Mouse (Mus musculus) mesoderm, embryonic 11.5 days (tissue): ENCODE data around the gene Ascc2.
"Not testable (repeated sequence)": the region's sequence is repeated elsewhere in the genome, so short reads cannot be mapped to it uniquely, and the experiment has no call there.

Experiments
- DNase-seq: peaks from one replicate; pipeline ENCODE4 v3.0.0-alpha.2; 2012; ENCODE audit warnings: low read depth, low spot score

Gene Ascc2

DNA sequence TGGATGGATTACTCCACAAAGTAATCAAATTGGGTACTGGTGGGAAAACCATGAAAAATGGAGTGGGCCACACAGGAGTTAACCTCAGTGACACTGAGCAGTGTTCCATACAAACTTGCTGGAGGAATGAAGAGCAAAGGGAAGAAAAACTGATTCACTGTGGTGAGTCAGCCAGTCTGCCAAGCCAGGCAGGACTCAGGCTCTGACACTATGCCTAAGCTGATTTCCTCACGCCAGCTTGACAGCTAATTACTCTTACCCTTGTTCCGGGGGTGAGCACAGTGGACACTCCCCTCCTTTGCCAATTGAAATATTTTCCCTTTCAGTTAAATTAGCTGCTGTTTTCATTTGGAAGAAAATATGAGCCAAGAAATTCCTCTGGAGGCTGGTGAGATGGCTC is 4.1 kb upstream of the Ascc2 start:
- no peak for DNase-seq

DNA sequence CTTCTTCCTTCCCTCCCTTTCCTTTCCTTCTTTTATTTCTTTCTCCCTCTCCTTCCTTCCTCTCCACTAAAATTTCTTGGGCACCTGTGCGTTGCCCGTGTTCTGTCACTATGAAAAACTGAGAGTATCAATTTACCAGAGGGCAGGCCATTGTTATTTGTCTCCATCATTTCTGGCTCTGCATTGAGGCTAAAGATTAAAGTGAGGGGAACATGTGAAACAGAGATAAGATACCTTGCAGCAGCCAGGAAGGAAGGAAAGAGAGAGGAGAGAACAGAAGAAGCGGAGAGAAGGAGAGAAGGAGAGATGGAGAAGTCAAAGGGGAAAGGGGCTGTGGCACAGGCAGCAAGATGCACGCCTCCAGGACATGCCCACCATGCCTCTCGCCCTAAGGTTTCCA is 3.2 kb upstream of the Ascc2 start:
- DNase-seq: no peak

DNA sequence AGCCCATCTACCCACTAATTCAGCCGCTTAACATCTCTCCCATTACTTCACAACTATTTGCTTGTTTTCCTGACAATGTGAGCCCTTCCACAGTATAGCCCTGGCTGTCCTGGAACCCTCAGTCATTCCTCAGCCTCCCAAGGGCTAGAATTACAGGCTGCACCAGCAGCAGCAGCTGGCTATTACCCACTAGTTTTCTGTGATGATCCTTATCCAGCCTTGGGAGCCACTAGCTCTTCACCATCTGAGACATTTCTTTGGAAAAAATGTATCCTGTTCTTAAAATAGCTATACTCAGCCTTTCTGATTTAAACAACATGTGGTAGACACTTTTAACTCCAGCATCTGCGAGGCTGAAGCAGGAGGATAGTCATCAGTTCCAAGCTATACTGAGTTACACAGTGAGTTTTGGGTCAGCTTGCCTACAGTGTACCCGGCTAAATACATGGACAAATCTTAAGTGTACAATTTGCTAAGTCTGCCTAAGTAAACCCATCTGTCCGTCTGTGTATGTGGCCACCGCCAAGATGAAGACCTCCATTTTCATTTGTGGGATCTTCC is 685 bp upstream of the Ascc2 start:
- DNase-seq: no peak

DNA sequence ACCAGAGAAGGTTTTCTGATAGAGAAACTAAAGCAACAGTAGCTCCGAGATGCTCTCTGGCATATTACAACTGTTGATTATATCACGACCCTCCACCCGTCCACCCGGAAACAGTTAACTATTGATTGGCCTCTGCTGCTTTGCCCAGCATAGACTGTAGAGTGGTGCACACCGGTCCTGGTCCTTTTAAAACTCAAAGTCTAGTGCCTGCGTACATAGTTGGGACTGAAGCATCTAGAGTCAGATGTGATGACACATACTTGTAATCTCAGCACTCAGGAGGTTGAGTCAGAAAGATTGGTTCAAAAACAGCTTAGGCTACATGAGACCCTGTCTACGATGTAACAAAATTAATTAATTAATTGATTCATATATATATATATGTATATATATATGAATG is 714 bp downstream of the Ascc2 start:
- no peak for DNase-seq

DNA sequence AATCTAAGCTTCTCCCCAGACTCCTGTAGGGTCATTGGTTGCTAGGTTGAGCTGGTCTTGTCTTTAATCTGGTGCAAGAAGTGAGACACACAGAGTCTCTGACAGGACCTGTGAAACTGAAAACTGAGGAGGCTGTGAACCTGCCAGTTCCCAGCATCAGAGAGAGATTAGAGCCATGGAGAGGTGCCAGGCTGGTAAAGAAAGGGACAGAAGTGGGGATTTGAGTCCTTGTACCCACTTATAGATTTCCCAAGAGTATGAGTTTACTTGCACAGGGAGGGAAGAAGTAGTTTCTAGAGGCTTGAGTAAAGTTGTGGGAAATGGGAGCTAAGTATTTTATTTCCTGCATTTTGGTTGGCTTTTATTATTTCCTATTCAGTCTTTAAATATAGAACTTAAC is 3.6 kb downstream of the Ascc2 start:
- DNase-seq: no peak

DNA sequence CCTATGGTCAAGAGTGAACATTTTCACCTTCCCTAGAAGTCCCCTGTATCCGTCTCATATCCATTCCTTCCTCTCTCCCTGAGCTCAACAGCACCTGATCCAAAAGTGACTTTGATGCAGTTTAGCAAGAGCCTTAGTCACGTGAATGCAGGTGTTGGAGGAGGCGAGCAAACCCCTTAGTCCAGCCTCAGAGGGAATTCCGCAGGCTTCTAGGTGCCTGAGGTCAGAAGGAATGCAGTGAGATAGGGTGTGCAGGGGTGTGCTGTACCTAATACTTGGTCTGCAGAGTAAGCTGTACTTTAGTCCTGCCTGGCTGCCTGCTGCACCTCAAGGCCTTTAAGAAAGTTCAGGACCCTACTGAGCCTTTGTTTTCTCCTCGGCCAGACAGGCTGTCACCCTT is 6.2 kb downstream of the Ascc2 start:
- no peak for DNase-seq

DNA sequence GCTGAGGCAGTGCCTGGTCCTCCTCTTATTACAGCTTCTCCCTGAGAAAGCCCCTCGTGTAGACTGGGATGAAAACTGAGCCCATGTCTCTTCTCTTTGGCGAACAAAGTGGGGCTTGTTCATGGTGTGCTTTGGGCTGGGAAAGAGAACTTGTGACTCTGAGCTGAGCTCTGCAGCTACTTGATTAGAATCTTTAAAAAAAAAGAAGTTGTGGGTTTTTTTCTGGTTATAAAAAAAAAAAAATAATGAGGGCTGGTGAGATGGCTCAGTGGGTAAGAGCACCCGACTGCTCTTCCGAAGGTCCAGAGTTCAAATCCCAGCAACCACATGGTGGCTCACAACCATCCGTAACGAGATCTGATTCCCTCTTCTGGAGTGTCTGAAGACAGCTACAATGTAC is 7.6 kb downstream of the Ascc2 start:
- DNase-seq: not testable (repeated sequence)

DNA sequence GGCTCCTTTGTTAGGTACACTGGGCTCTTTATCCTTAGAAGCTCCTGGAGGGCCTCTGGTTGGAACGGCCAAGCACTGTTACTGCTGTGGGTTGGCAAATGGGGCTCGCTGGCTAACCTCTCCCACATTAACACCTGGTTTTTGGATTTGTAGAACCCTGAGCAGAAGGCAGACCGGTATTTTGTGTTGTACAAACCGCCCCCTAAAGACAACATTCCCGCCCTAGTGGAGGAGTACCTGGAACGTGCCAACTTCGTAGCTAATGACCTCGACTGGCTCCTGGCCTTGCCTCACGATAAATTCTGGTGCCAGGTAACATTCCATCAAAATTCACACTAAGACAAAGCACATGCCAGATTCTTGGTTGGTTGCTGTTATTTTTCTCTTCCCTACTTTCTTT is 8.9 kb downstream of the Ascc2 start:
- DNase-seq: no peak

DNA sequence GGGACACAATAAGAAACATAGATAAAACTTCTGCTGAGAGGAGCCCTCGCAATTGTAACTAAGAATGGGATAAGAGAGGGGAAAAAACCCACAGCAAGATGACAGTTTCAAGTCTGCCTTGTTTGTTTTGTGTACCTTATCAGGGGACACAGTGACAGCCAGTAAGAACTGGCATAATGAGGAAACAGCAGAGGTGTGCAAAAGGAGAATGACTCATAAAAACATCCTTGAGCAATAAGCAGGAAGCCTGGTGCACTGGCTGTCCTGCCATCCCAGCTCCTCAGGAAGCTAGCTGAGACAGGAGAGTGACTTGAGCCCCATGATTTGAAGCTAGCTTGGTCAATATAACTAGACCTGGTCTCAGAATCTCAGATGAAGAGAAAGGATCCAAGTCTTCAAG is 22.3 kb downstream of the Ascc2 start:
- DNase-seq: no peak

DNA sequence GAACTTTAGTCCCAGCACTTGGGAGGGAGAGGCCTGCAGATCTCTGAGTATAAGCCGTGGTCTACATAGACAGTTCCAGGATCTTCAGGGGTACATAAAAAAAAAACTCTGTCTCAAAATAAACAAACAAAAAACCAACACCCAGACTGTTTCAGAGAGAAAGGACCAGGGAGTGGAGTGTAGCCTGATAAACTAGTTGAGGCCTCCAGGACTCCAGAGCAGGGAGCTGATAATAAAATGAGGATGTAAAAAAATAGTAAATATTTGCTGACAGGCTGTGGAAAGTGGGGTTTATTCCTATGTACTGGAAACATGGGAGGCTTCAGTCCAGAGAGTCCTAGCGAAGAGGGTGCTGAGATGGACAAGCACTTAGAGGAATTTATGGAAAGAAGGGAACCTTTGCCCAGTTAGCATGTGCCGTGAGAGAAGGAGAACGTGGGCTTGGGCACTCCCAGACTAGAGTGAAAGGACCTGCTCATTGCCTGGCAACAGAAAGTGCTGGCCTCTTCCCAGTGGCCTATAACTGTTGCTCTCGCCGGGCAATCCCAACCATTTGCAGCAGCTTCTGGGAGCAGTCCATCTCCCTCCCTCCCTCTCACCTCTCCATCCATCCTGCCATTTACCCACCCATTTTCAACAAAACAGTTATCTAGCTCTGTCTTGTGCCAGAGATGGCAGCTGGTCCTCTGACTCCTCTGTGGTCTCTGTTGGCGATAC is 22.9 kb downstream of the Ascc2 start:
- DNase-seq: no peak

DNA sequence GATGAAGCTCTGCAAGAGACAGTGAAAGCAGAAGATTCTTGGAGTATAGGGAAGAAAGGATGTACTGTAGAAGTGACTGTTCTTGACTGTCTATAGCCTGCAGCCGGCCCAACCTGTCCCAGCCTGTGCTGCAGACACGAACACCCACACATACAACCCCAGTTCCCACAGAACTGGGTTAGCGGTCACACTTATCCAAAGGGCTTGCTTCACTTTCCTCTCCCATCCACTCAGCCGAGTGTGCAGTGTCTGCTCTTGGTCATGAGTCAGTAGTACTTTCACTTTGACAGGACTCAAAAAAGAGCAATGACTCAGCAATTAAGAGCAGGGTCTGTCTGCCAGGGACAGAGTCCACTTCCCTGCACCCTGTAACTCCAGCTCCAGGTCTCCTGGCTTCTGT is 23.8 kb downstream of the Ascc2 start:
- no peak for DNase-seq

DNA sequence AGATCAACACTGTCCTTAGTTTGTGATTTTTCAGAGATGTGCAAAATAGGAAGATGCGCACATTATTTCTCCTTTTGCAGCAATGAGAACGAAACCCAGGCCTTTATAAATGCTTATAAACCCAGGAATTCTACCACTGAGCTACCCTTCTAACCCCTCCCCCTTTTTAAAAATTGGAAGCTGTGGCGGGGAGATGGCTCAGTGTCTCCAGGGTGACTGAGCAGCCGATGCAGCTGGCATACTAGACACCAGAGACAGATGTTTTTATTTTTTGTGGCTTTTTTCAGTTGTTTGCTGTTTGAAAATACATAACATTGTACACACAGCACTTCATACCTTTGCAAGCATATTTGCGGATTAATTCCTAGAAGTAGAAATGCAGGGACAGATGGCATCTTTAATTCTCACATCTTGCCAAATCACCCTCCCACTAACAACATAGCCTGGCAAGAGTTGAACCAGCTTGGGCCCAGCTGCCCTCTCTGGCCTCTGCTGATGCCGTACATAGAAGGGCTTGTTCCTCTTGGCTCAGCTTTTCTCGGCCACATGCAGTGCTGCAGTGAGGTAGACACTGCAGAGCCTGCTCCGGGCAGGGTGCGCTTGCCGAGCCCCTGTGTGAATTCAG is 24.4 kb downstream of the Ascc2 start:
- no peak for DNase-seq

DNA sequence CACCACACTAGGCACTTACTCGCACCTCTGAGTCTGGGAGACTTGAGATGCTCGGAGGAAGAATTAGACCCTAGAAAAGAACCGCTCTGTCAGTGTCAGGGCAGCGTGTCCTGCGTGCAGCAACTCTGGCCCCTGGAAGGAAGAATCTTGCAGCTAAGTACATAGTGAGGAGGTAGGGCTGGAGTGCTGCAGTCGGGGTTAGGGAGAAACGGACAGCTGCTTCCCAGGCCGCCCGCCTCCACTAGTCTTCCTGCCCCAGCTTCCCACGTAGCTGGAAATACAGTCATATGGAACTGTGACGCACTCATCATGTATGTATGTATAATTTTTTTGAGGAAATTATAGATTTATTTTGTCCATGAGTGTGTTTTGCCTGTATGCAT is 24.9 kb downstream of the Ascc2 start:
- DNase-seq: no peak

DNA sequence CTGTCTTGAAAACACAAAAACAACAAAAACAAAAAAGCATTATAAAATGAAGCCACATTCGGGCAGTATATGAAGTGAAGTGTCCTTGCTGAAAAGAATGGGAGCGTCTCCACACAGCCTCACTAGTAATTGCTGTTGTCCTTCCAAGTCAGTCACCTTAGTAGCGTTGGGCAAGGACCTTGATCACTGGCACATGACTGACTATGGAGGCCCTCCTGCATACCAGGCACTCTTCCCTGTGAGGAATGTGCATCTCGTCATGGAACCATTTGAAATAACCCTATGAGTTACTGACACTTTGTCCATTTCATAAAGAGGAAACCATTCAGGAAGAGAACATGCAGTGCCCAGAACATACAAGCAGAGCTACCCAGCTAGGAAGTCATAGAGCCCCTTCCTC is 34.2 kb downstream of the Ascc2 start:
- DNase-seq: no peak

DNA sequence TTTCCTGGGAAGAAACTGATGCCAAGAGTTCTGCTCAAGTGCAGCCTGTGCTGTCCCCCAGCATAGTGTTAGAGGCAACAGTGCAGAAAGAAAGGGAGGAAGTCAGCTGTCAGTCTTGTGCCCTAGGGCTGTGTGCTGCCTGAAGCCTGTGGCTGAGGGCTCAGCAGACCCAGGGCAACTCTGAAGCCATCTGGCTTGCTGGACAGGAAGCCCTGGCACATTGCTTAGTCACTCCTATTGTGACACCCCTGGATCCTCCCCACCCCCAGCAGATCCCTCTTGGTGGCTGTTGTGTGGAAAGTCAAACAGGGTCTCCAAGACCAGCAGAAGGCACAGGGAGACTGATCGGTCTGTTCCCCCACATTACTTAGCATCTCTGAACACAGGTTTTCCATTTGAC is 37.0 kb downstream of the Ascc2 start:
- no peak for DNase-seq

DNA sequence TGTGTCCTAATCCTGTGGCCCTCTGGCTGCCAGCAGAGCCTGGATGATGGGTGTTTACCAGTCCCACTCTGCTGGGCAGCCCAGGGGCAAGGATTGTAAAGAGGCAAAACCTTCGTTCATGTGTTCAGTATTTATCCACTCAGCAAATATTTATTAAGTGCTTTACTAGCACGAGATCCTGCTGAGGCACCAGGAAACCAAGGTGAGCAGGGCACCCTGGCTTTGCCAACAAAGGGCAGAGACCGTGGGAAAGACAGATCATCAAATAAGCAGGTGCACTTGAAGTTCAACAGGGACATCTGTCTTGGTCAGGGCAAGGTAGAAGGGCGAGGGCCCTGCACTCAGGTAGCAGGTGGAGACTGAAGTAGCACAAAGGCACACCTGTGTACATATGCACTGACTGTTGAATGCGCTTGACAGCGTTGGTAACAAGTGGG is 37.6 kb downstream of the Ascc2 start:
- DNase-seq: no peak

DNA sequence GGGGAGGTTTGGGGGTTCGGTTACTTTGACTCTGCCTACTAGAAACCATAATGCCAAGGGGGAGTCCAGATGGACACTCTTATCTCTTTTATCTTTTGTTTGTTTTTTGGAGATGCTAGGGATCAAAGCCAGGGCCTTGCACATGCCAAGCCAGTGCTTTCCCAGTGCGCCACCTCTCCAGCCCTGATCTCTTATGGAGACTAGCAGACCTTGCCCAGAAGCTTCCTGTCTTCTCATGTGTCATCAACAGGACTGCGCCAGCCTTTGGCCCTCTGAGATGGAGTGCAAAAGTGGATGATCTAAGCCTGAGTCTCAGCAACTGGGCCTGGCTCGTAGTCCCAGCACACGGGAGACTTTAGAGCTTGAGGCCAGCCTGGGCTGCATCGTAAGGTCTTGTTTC is 38.1 kb downstream of the Ascc2 start:
- no peak for DNase-seq

DNA sequence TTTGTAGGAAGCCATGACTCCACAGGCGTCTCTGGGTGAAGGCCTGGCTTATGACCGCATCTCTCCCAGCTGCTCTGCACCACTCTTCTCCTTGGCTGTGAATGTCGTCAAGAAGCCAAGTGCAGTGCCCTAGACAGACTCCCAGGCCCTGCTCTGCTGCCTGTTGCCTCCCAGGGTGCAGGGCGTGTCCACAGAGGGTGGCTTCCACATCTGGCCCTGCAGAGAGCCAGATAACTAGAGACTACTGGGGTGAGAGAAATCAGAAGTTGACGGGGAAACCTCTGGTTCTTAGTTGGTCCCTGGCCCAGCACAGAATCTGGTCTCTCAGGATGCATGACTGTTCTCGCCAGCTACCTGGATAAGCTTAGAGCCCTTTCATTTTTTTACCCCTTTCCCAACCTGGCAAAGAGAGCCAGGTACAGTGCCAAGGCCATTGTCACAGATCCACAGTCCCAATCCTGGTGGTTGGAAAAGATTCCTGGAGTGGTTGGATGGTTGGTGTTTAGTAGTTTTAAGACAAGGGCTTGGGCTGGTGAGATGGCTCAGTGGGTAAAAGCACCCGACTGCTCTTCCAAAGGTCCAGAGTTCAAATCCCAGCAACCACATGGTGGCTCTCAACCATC is 39.8 kb downstream of the Ascc2 start:
- no peak for DNase-seq

DNA sequence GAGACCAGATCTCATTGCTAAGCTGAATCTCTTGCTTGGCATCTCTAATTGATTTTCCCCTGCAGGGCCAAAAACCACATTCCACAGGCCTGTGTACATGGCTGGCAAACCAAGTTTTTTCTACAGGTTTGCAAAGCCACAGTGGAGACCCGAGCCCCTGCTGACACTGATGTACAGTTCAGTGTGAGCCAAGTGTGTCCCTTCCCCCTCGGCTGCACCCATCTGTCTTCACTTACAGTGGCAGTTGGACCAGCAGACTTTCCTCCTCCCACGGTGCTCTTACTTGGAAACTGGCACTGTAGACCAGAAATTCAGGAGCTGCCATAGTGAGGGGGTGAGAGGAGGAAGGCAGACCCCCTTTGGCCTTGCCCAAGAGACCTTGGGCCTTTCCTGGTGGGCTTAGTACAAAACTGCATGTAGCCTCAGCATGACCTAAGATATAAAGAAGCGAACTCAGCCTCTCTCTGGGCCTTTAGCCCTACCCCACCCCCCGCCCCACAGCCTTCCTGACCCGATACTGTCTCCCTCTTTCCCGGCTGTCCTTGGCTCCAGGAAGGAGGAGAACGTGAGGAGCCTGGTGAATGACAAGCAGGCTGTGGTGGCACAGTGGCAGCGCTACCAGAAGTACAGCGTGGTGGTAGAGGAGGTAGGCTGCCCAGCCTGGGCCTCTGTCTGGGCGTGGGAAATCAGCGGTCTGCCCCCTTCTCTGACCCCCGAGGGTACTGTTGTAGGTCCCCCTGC is 41.3 kb downstream of the Ascc2 start:
- peak; percentile 40 for DNase-seq

DNA sequence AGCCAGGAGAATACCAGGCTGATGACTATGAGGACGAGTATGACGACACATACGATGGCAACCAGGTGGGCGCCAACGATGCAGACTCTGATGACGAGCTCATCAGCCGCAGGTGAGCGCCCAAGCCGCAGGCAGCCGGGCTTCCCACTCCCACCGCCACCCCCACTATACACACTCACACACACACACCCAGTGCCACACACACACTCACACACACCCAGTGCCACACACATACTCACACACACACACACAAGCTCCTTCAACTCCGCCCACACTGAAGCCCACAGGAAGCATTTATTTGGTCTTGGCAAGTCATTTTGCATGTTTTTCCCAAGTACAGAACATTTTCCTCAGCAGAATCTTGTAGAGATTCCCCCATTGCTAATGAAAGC is 41.9 kb downstream of the Ascc2 start:
- no peak for DNase-seq

DNA sequence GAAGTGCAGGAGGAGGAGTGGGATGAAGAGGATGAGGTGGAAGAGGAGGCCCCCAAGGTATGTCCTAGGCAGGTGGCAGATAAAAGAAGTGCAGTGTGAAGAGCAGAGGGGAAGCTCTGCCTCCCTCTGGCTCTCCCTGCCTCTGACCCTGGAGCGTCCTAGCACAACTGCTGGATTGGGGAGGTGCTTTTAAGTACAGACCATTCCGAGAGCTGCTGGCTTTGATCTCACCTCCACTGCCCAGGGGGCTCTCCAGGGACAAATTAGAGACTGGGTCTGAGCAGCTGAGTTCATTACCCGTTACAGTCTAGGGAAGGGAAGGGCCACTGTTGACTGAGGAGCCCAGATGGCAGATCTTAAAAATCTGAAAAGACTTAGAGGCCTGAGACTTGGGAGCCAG is 42.6 kb downstream of the Ascc2 start:
- no peak for DNase-seq

DNA sequence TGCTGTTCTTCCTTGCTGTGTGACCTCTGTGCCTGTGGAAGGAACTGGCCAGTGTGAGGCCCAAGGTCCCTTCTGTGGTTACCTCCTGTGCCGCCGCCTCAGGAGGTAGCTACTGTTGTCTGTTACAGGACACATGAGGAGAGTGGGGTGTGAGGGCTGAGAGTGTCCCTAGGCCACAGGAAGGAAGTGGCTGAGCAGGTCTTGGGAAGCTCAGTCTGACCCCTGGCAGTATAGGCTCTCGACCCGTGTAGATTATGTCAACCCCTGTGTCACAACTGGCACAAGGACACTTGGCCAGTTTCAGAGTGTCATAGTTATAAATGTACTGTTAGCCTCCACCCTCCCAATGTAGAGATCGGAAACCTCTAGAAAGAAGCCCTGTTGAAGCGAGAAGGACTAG is 46.0 kb downstream of the Ascc2 start:
- DNase-seq: no peak
